ENCODE assay signal across 8 mouse cellular contexts in genomic region chr13:67108821-67109206, GRCm38 (mm10). TPM values are rescaled to one million over a fixed set of nuclear protein-coding genes. Genes with fewer than 3 reads are reported as not detected.
DNase-seq lines count a peak whose midpoint lies in the region; ATAC-seq and TF ChIP-seq lines count a peak whose summit lies in the region.

No protein-coding gene starts in this region.

- peak overlapping the region; percentile 63 for H3K4me2 ChIP-seq in lung, embryonic 16.5 days (ENCODE audit: low read depth, low read length)
- peak overlapping the region; percentile 88 for H3K4me2 ChIP-seq in heart, embryonic 16.5 days (ENCODE audit: low read depth, low read length)
- H3K4me2 ChIP-seq in liver, embryonic 13.5 days: peak overlapping the region; percentile 70

- H3K4me1 ChIP-seq in lung, embryonic 16.5 days (replicated peaks; ENCODE audit: control insufficient read depth, insufficient read depth, low read length): peaks cover 5% of the 10 kb centered on the region
- peaks cover 6% of the 10 kb centered on the region for H3K4me1 ChIP-seq in heart, embryonic 16.5 days (ENCODE audit: control insufficient read depth, insufficient read depth, low read length)
- peaks cover 18% of the 10 kb centered on the region for H3K4me1 ChIP-seq in liver, embryonic 13.5 days (replicated peaks)
- peaks cover 9% of the 10 kb centered on the region; the same call in 1 of the 2 replicates for H3K4me1 ChIP-seq in small intestine, adult 2 months (ENCODE audit: control insufficient read depth, insufficient read depth, insufficient read length, low read length)

- H3K36me3 ChIP-seq in lung, embryonic 16.5 days (ENCODE audit: control insufficient read depth, insufficient read depth, low read length): peaks cover 10% of the 10 kb centered on the region
- H3K36me3 ChIP-seq in heart, embryonic 16.5 days (ENCODE audit: control insufficient read depth, insufficient read depth): peaks cover 8% of the 10 kb centered on the region
- H3K36me3 ChIP-seq in liver, embryonic 13.5 days: peaks cover 9% of the 10 kb centered on the region
- H3K36me3 ChIP-seq in small intestine, adult 2 months (ENCODE audit: control insufficient read depth, insufficient read depth, low read length): no peaks in the 10 kb centered on the region

- H3K27me3 ChIP-seq in lung, embryonic 16.5 days (ENCODE audit: control insufficient read depth, insufficient read depth, low read depth, low read length): no peaks in the 10 kb centered on the region
- no peaks in the 10 kb centered on the region for H3K27me3 ChIP-seq in heart, embryonic 16.5 days (ENCODE audit: control insufficient read depth, insufficient read depth, low read length)
- no peaks in the 10 kb centered on the region for H3K27me3 ChIP-seq in liver, embryonic 13.5 days
- no peaks in the 10 kb centered on the region for H3K27me3 ChIP-seq in small intestine, adult 2 months (ENCODE audit: control insufficient read depth, insufficient read depth, low read length)

- H3K9ac ChIP-seq in lung, embryonic 16.5 days (ENCODE audit: low read length): peak overlapping the region; percentile 48
- H3K9ac ChIP-seq in heart, embryonic 16.5 days (ENCODE audit: low read length): peak overlapping the region; percentile 44
- H3K9ac ChIP-seq in liver, embryonic 13.5 days: peak overlapping the region; percentile 48

- no peak overlapping the region for H3K27ac ChIP-seq in lung, embryonic 16.5 days (ENCODE audit: low read length)
- H3K27ac ChIP-seq in heart, embryonic 16.5 days (ENCODE audit: low read length): peak overlapping the region; percentile 53
- H3K27ac ChIP-seq in liver, embryonic 13.5 days: no peak overlapping the region
- peak overlapping the region; percentile 13; the same call in 1 of the 2 replicates for H3K27ac ChIP-seq in small intestine, adult 2 months (ENCODE audit: insufficient read depth, low read depth, low read length)

- TF ChIP-seq CTCF in small intestine, adult 2 months (IDR thresholded peaks at IDR 0.05; ENCODE audit: extremely low read depth, insufficient read length, insufficient replicate concordance, low read depth, low read length): peak; percentile 91; the same call in 1 of the 2 replicates

- H3K4me3 ChIP-seq in lung, embryonic 16.5 days (ENCODE audit: low read length): peak overlapping the region; percentile 66
- peak overlapping the region; percentile 92 for H3K4me3 ChIP-seq in heart, embryonic 16.5 days (ENCODE audit: low read length)
- H3K4me3 ChIP-seq in liver, embryonic 13.5 days (replicated peaks): peak overlapping the region; percentile 65
- H3K4me3 ChIP-seq in small intestine, adult 2 months (ENCODE audit: low read depth, low read length): peak overlapping the region; percentile 31

- peak; percentile 48 for ATAC-seq in lung, embryonic 16.5 days (ENCODE audit: low read depth)
- ATAC-seq in heart, embryonic 16.5 days (replicated peaks; ENCODE audit: extremely low read depth, insufficient read depth, low FRiP score): peak; percentile 63
- ATAC-seq in liver, embryonic 13.5 days (ENCODE audit: low read depth): peak; percentile 50

- peak; percentile 25 for DNase-seq in adrenal gland, postnatal 25 days
- no peak for DNase-seq in adrenal gland, adult 18-20 months (ENCODE audit: low spot score in 2 of 2)
- no peak for DNase-seq in lung, postnatal 14 days
- DNase-seq in liver, embryonic 13.5 days: no peak
- no peak for DNase-seq in layer of hippocampus, adult 9-10 months (ENCODE audit: low spot score)

- TF ChIP-seq POLR2A in small intestine, adult 2 months (IDR thresholded peaks at IDR 0.05; ENCODE audit: low read depth, low read length): no peak

- WGBS in lung, embryonic 16.5 days: 3% methylated on average over 9 of the region's 9 CpGs
- WGBS in heart, embryonic 16.5 days: 7% methylated on average over 9 of the region's 9 CpGs
- WGBS in liver, embryonic 13.5 days (ENCODE audit: insufficient replicate concordance): 7% methylated on average over 9 of the region's 9 CpGs
- 4% methylated on average over 9 of the region's 9 CpGs for WGBS in small intestine, adult 2 months

- peaks cover 2% of the 10 kb centered on the region; the same call in 1 of the 2 replicates for H3K9me3 ChIP-seq in lung, embryonic 16.5 days (ENCODE audit: control insufficient read depth, low read length)
- no peaks in the 10 kb centered on the region; the same call in 1 of the 2 replicates for H3K9me3 ChIP-seq in heart, embryonic 16.5 days (replicated peaks; ENCODE audit: control insufficient read depth, low read length)
- no peaks in the 10 kb centered on the region for H3K9me3 ChIP-seq in liver, embryonic 13.5 days (replicated peaks)

RNA-seq across cellular contexts. Expression of gene Gm28557, which starts 0.4 kb away (rescaled TPM):
- total RNA-seq in adrenal gland, postnatal 25 days (2021): 7.8 and 9.5 TPM in 2 replicates
- total RNA-seq in adrenal gland, adult 18-20 months (2021): 1 to 10 TPM; 5.5 to 6.5 TPM
- 3.3 and 3.4 TPM in 2 replicates for polyA plus RNA-seq in lung, embryonic 16.5 days (2015; fragmentation: Nextera tagmentation; extraction: Ambion mirVana)
- polyA plus RNA-seq in heart, embryonic 16.5 days (2015; fragmentation: Nextera tagmentation; extraction: Ambion mirVana): 1.6 and 1.8 TPM in 2 replicates
- polyA plus RNA-seq in liver, embryonic 13.5 days (2015; fragmentation: Nextera tagmentation; extraction: Ambion mirVana): 1.4 and 1.7 TPM in 2 replicates
- polyA plus RNA-seq in small intestine, adult 2 months (2012; rRNA removed): 1.1 and 1.5 TPM in 2 replicates

RNA-seq across cellular contexts. Expression of gene Rslcan18, which starts 7.2 kb away (rescaled TPM):
- 1.3 and 1.7 TPM in 2 replicates for total RNA-seq in adrenal gland, postnatal 25 days (2021)
- 1 to 10 TPM; 1.1 to 1.2 TPM for total RNA-seq in adrenal gland, adult 18-20 months (2021)
- polyA plus RNA-seq in lung, embryonic 16.5 days (2015; fragmentation: Nextera tagmentation; extraction: Ambion mirVana): 0.11 and 0.46 TPM in 2 replicates
- 0.27 and 0.37 TPM in 2 replicates for polyA plus RNA-seq in heart, embryonic 16.5 days (2015; fragmentation: Nextera tagmentation; extraction: Ambion mirVana)
- polyA plus RNA-seq in liver, embryonic 13.5 days (2015; fragmentation: Nextera tagmentation; extraction: Ambion mirVana): 0.13 TPM in 2 replicates
- 0.03 and 0.06 TPM in 2 replicates for polyA plus RNA-seq in small intestine, adult 2 months (2012; rRNA removed)

RNA-seq across cellular contexts. Expression of gene Zfp708, which starts 11.0 kb away (rescaled TPM):
- 0.46 and 2.2 TPM in 2 replicates for total RNA-seq in adrenal gland, postnatal 25 days (2021)
- under 1 TPM in 1 of 2 experiments, not detected in 1; 0.90 TPM for total RNA-seq in adrenal gland, adult 18-20 months (2021)
- 4.7 and 5.5 TPM in 2 replicates for polyA plus RNA-seq in lung, embryonic 16.5 days (2015; fragmentation: Nextera tagmentation; extraction: Ambion mirVana)
- polyA plus RNA-seq in heart, embryonic 16.5 days (2015; fragmentation: Nextera tagmentation; extraction: Ambion mirVana): 3.1 TPM in 2 replicates
- polyA plus RNA-seq in liver, embryonic 13.5 days (2015; fragmentation: Nextera tagmentation; extraction: Ambion mirVana): 0.93 and 1.3 TPM in 2 replicates
- polyA plus RNA-seq in small intestine, adult 2 months (2012; rRNA removed): not detected in 2 replicates

RNA-seq across cellular contexts. Expression of gene Zfp759, which starts 12.6 kb away (rescaled TPM):
- 5.7 TPM in 2 replicates for total RNA-seq in adrenal gland, postnatal 25 days (2021)
- total RNA-seq in adrenal gland, adult 18-20 months (2021): 1 to 10 TPM; 3.4 to 3.5 TPM
- 2.0 and 2.3 TPM in 2 replicates for polyA plus RNA-seq in lung, embryonic 16.5 days (2015; fragmentation: Nextera tagmentation; extraction: Ambion mirVana)
- 1.4 and 2.0 TPM in 2 replicates for polyA plus RNA-seq in heart, embryonic 16.5 days (2015; fragmentation: Nextera tagmentation; extraction: Ambion mirVana)
- polyA plus RNA-seq in liver, embryonic 13.5 days (2015; fragmentation: Nextera tagmentation; extraction: Ambion mirVana): 0.50 and 0.82 TPM in 2 replicates
- 0.03 TPM in 2 replicates for polyA plus RNA-seq in small intestine, adult 2 months (2012; rRNA removed)

RNA-seq across cellular contexts. Expression of gene Zfp712, which starts 47.8 kb away (rescaled TPM):
- 2.5 and 2.7 TPM in 2 replicates for total RNA-seq in adrenal gland, postnatal 25 days (2021)
- 1 to 10 TPM; 1.5 to 1.8 TPM for total RNA-seq in adrenal gland, adult 18-20 months (2021)
- 4.9 and 5.1 TPM in 2 replicates for polyA plus RNA-seq in lung, embryonic 16.5 days (2015; fragmentation: Nextera tagmentation; extraction: Ambion mirVana)
- polyA plus RNA-seq in heart, embryonic 16.5 days (2015; fragmentation: Nextera tagmentation; extraction: Ambion mirVana): 2.3 and 2.9 TPM in 2 replicates
- polyA plus RNA-seq in liver, embryonic 13.5 days (2015; fragmentation: Nextera tagmentation; extraction: Ambion mirVana): 0.83 and 0.92 TPM in 2 replicates
- polyA plus RNA-seq in small intestine, adult 2 months (2012; rRNA removed): 0.06 TPM in 1 of 2 replicates, not detected in the other

Comparison
In these comparisons a context has a peak if more than half of its experiments do, and no peak if none do; other contexts are left out.
1. H3K27ac ChIP-seq: peak in heart, embryonic 16.5 days (single experiment) and small intestine, adult 2 months (single experiment); none in lung, embryonic 16.5 days (single experiment) and liver, embryonic 13.5 days (single experiment).
2. H3K4me3 ChIP-seq: peak in every context shown above with its lines; median percentile 92 in heart, embryonic 16.5 days; 66 in lung, embryonic 16.5 days; 65 in liver, embryonic 13.5 days; 31 in small intestine, adult 2 months.
3. Peak in every context shown above with its lines, with median percentiles within 50 percentile points of each other: ATAC-seq, H3K4me2 ChIP-seq and H3K9ac ChIP-seq.